Mouse (Mus musculus) thymus, adult 2 months (tissue): ENCODE results near the gene Mtif3.

ENCODE experiments used
- CTCF ChIP-seq: fragments of 200-500 bp; IDR thresholded peaks from 2 replicates; pipeline ENCODE4 v1.5.1; 2012; ENCODE audit warnings: mild to moderate bottlenecking, control low read depth, low read length, moderate library complexity, borderline replicate concordance; ENCODE audit not compliant: control insufficient read depth, poor library complexity, insufficient read depth; ENCODE audit errors: extremely low read depth
- POLR2A ChIP-seq: fragments of 200-500 bp; IDR thresholded peaks from 2 replicates; pipeline ENCODE4 v1.6.1; 2012; ENCODE audit warnings: mild to moderate bottlenecking, low read length, control low read depth, moderate library complexity; ENCODE audit not compliant: control insufficient read depth, poor library complexity, insufficient read depth; ENCODE audit errors: extremely low read depth

- TF ChIP-seq CTCF = no peak
- no peak for TF ChIP-seq POLR2A
Measured at GRCm38 (mm10) chr5:146931422-146931821, 32.2 kb downstream of the Mtif3 start.
